Mouse (Mus musculus) limb, embryonic 11.5 days (tissue): ENCODE measurements around the gene Iqschfp. TPM values are rescaled to one million over a fixed set of nuclear protein-coding genes. Genes with fewer than 3 reads are reported as not detected.

Experiments
- ATAC-seq: fragments of 200-750 bp; cut with Nextera tagmentation; 2 replicates; pipeline ENCODE4 v1.8.0; 2017; ENCODE audit warnings: low read depth; ENCODE audit not compliant: insufficient number of reproducible peaks, low FRiP score, low TSS enrichment
- DNase-seq: peaks from one replicate; pipeline ENCODE4 v3.0.0-alpha.2; 2015; ENCODE audit warnings: low spot score
- H3K27ac ChIP-seq: fragments of 300-500 bp; sonication (generic); replicated peaks from 2 replicates; pipeline ENCODE4 v1.5.1; 2014; ENCODE audit warnings: low read depth, mild to moderate bottlenecking, low read length
- H3K27me3 ChIP-seq: fragments of 300-500 bp; sonication (generic); 2 replicates; pipeline ENCODE4 v1.6.1; 2014; ENCODE audit warnings: mild to moderate bottlenecking, low read length, mixed read lengths; ENCODE audit not compliant: control insufficient read depth, insufficient read depth
- H3K36me3 ChIP-seq: fragments of 300-500 bp; sonication (generic); 2 replicates; pipeline ENCODE4 v1.6.1; 2014; ENCODE audit warnings: mild to moderate bottlenecking, low read length, moderate library complexity, mixed read lengths; ENCODE audit not compliant: control insufficient read depth, insufficient read depth
- H3K4me1 ChIP-seq: fragments of 300-500 bp; sonication (generic); 2 replicates; pipeline ENCODE4 v1.6.1; 2014; ENCODE audit warnings: low read length, mixed read lengths; ENCODE audit not compliant: control insufficient read depth, insufficient read depth
- H3K4me2 ChIP-seq: fragments of 300-500 bp; sonication (generic); 2 replicates; pipeline ENCODE4 v1.6.1; 2014; ENCODE audit warnings: low read depth, mild to moderate bottlenecking, moderate library complexity; ENCODE audit not compliant: severe bottlenecking
- H3K4me3 ChIP-seq: fragments of 300-500 bp; sonication (generic); 2 replicates; pipeline ENCODE4 v1.5.1; 2014; ENCODE audit warnings: low read depth, low read length
- H3K9ac ChIP-seq: fragments of 300-500 bp; sonication (generic); 2 replicates; pipeline ENCODE4 v1.6.1; 2014; ENCODE audit warnings: mild to moderate bottlenecking, low read length
- H3K9me3 ChIP-seq: fragments of 300-500 bp; sonication (generic); 2 replicates; pipeline ENCODE4 v1.6.1; 2016; ENCODE audit warnings: low read length; ENCODE audit not compliant: control insufficient read depth
- WGBS: fragments of 180-500 bp; shearing (Covaris S2); extraction: QIAGEN DNeasy Blood & Tissue Kit; methylation state at CpG from one replicate; pipeline ENCODE4 v1.1.7; 2014; 5-methylcytosine and 5-hydroxymethylcytosine counted together
- polyA plus RNA-seq: library from polyadenylated mRNA; unstranded; fragments of >200 nt; fragmentation: Nextera tagmentation; extraction: Ambion mirVana; gene quantifications from 2 replicates; pipeline ENCODE4 v1.2.1, GENCODE M21; 2014

Gene Iqschfp
- polyA plus RNA-seq, 1 experiment from 2014 or later, result 0.56 TPM

- no peak overlapping the region for H3K4me2 ChIP-seq
- H3K9me3 ChIP-seq, result no peaks in the 10 kb centered on the region
- no peaks in the 10 kb centered on the region for H3K27me3 ChIP-seq
- ATAC-seq, result no peak
- H3K36me3 ChIP-seq, result no peaks in the 10 kb centered on the region
- no peak for DNase-seq
- no peak overlapping the region for H3K9ac ChIP-seq
- H3K4me3 ChIP-seq, result no peak overlapping the region
- peaks cover 17% of the 10 kb centered on the region for H3K4me1 ChIP-seq
- no peak overlapping the region for H3K27ac ChIP-seq
- WGBS, result 84% methylated on average over 1 of the region's 1 CpGs
Measured at GRCm38 (mm10) chr3:68469643-68470042, 577.6 kb downstream of the Iqschfp start.

GRCm38 (mm10) chr3:68470061-68470460 is 578.0 kb downstream of the Iqschfp start:
- Histone ChIP-seq H3K4me3 (no peak overlapping the region), H3K9me3 (no peaks in the 10 kb centered on the region), H3K4me1 (peaks cover 17% of the 10 kb centered on the region), H3K27me3 (no peaks in the 10 kb centered on the region), H3K27ac (no peak overlapping the region), H3K9ac (no peak overlapping the region), H3K36me3 (no peaks in the 10 kb centered on the region), H3K4me2 (no peak overlapping the region)
- DNase-seq (no peak), ATAC-seq (no peak)
- 48% methylated on average over 3 of the region's 3 CpGs for WGBS

- Histone ChIP-seq H3K4me1 (peaks cover 17% of the 10 kb centered on the region), H3K9me3 (no peaks in the 10 kb centered on the region), H3K27ac (no peak overlapping the region), H3K4me3 (no peak overlapping the region), H3K9ac (no peak overlapping the region), H3K27me3 (no peaks in the 10 kb centered on the region), H3K36me3 (no peaks in the 10 kb centered on the region), H3K4me2 (no peak overlapping the region)
- 42% methylated on average over 5 of the region's 5 CpGs for WGBS
- DNase-seq, result no peak
- no peak for ATAC-seq
Measured at GRCm38 (mm10) chr3:68470622-68471021, 578.6 kb downstream of the Iqschfp start.

GRCm38 (mm10) chr3:68476336-68476735 is 584.3 kb downstream of the Iqschfp start:
- H3K4me1 ChIP-seq, result no peaks in the 10 kb centered on the region
- no peaks in the 10 kb centered on the region for H3K36me3 ChIP-seq
- no peak for ATAC-seq
- H3K27ac ChIP-seq, result no peak overlapping the region
- DNase-seq, result no peak
- H3K27me3 ChIP-seq, result no peaks in the 10 kb centered on the region
- no peak overlapping the region for H3K9ac ChIP-seq
- no peak overlapping the region for H3K4me3 ChIP-seq
- H3K4me2 ChIP-seq, result no peak overlapping the region
- no peaks in the 10 kb centered on the region for H3K9me3 ChIP-seq
- 89% methylated on average over 7 of the region's 7 CpGs for WGBS

- H3K4me1 ChIP-seq, result no peaks in the 10 kb centered on the region
- H3K9me3 ChIP-seq, result no peaks in the 10 kb centered on the region
- no peak for DNase-seq
- no peak overlapping the region for H3K4me2 ChIP-seq
- ATAC-seq, result no peak
- no peak overlapping the region for H3K4me3 ChIP-seq
- no peaks in the 10 kb centered on the region for H3K27me3 ChIP-seq
- WGBS, result 45% methylated on average over 2 of the region's 2 CpGs
- no peak overlapping the region for H3K27ac ChIP-seq
- H3K9ac ChIP-seq, result no peak overlapping the region
- no peaks in the 10 kb centered on the region for H3K36me3 ChIP-seq
Measured at GRCm38 (mm10) chr3:68477478-68477877, 585.4 kb downstream of the Iqschfp start.

- H3K9ac ChIP-seq, result no peak overlapping the region
- no peak overlapping the region for H3K27ac ChIP-seq
- H3K36me3 ChIP-seq, result no peaks in the 10 kb centered on the region
- no peak overlapping the region for H3K4me2 ChIP-seq
- no peak for DNase-seq
- H3K4me3 ChIP-seq, result no peak overlapping the region
- no peaks in the 10 kb centered on the region for H3K27me3 ChIP-seq
- ATAC-seq, result no peak
- no peaks in the 10 kb centered on the region for H3K4me1 ChIP-seq
- no peaks in the 10 kb centered on the region for H3K9me3 ChIP-seq
- WGBS, result 86% methylated on average over 6 of the region's 6 CpGs
Measured at GRCm38 (mm10) chr3:68479266-68479665, 587.2 kb downstream of the Iqschfp start.

GRCm38 (mm10) chr3:68483517-68483916 is 591.5 kb downstream of the Iqschfp start:
- no peaks in the 10 kb centered on the region for H3K9me3 ChIP-seq
- no peak overlapping the region for H3K4me3 ChIP-seq
- no peak for ATAC-seq
- peaks cover 8% of the 10 kb centered on the region for H3K4me1 ChIP-seq
- H3K4me2 ChIP-seq, result no peak overlapping the region
- 83% methylated on average over 3 of the region's 3 CpGs for WGBS
- H3K27ac ChIP-seq, result no peak overlapping the region
- H3K27me3 ChIP-seq, result no peaks in the 10 kb centered on the region
- no peaks in the 10 kb centered on the region for H3K36me3 ChIP-seq
- no peak for DNase-seq
- H3K9ac ChIP-seq, result no peak overlapping the region

- Histone ChIP-seq H3K4me1 (peaks cover 8% of the 10 kb centered on the region), H3K27me3 (no peaks in the 10 kb centered on the region), H3K9me3 (no peaks in the 10 kb centered on the region), H3K9ac (no peak overlapping the region), H3K4me2 (no peak overlapping the region), H3K27ac (no peak overlapping the region), H3K36me3 (no peaks in the 10 kb centered on the region), H3K4me3 (no peak overlapping the region)
- 88% methylated on average over 9 of the region's 9 CpGs for whole genome bisulfite sequencing
- DNase-seq, result no peak
- ATAC-seq, result no peak
Measured at GRCm38 (mm10) chr3:68484021-68484420, 592.0 kb downstream of the Iqschfp start.

- H3K36me3 ChIP-seq, result no peaks in the 10 kb centered on the region
- 83% methylated on average over 4 of the region's 4 CpGs for WGBS
- no peak for ATAC-seq
- H3K9ac ChIP-seq, result no peak overlapping the region
- no peak for DNase-seq
- H3K4me3 ChIP-seq, result no peak overlapping the region
- H3K27ac ChIP-seq, result no peak overlapping the region
- H3K4me1 ChIP-seq, result peaks cover 8% of the 10 kb centered on the region
- no peak overlapping the region for H3K4me2 ChIP-seq
- no peaks in the 10 kb centered on the region for H3K9me3 ChIP-seq
- H3K27me3 ChIP-seq, result no peaks in the 10 kb centered on the region
Measured at GRCm38 (mm10) chr3:68484561-68484960, 592.5 kb downstream of the Iqschfp start.
